Mouse (Mus musculus) G1E (cell line): ENCODE measurements around the gene Oprd1.

Experiments
- CTCF ChIP-seq: IDR thresholded peaks from 2 replicates; pipeline ENCODE4 v1.5.1; 2012; ENCODE audit warnings: low read depth, low read length, inconsistent platforms, mixed read lengths
- GATA1 ChIP-seq: IDR thresholded peaks from 2 replicates; pipeline ENCODE4 v1.6.1; 2012; ENCODE audit warnings: borderline replicate concordance, low read length, inconsistent platforms, mixed read lengths
- GATA2 ChIP-seq: IDR thresholded peaks from 2 replicates; pipeline ENCODE4 v1.6.1; 2012; ENCODE audit warnings: low read depth, low read length, inconsistent platforms, borderline replicate concordance
- POLR2AphosphoS5 ChIP-seq: IDR thresholded peaks from 2 replicates; pipeline ENCODE4 v1.6.1; 2012; ENCODE audit warnings: low read depth, low read length, inconsistent platforms; ENCODE audit not compliant: insufficient replicate concordance
- TAL1 ChIP-seq: conservative IDR thresholded peaks from 2 replicates; pipeline ENCODE4 v1.6.1; 2012; ENCODE audit warnings: low read depth, low read length, inconsistent platforms, mixed read lengths

- TF ChIP-seq CTCF (no peak), GATA2 (no peak), GATA1 (no peak), TAL1 (no peak), POLR2AphosphoS5 (no peak)
Measured at GRCm38 (mm10) chr4:132132297-132132696, 12.0 kb downstream of the Oprd1 start.
